Mouse (Mus musculus): ENCODE data around the gene Mcub. TPM values are rescaled to one million over a fixed set of nuclear protein-coding genes. Genes with fewer than 3 reads are reported as not detected.

The Mcub gene
- polyA plus RNA-seq, 1 experiment from 2014 or later = 3.9 TPM

DNA sequence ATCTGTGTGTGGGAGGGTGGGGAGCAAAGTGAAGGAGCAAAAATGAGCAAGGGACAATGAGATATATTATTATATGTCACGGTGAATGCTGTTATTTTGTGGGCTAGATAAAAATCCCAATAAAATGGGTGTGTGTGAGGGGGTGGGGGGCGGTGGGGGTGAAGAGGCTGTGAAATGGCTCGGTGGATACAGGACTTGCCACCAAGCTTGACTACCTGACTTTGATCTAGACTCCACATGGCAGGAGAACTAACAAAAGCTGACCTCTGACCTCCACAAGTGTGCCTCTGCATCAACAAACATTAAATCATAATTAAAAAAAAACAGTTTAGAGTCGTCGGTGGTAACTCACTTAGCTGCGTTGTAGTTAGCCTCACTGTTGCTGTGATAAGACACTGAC, 9.5 kb upstream of the Mcub start:
- H3K36me3 ChIP-seq (replicated peaks) = peaks cover 17% of the 10 kb centered on the region
- H3K27ac ChIP-seq = no peak overlapping the region
- ATAC-seq (replicated peaks) = no peak
- no peak overlapping the region for H3K4me3 ChIP-seq
- no peak overlapping the region for H3K4me2 ChIP-seq
- no peak overlapping the region for H3K9ac ChIP-seq
- H3K9me3 ChIP-seq = no peaks in the 10 kb centered on the region
- no peaks in the 10 kb centered on the region for H3K4me1 ChIP-seq
- WGBS = 72% methylated on average over 6 of the region's 6 CpGs
- H3K27me3 ChIP-seq (replicated peaks) = no peaks in the 10 kb centered on the region

DNA sequence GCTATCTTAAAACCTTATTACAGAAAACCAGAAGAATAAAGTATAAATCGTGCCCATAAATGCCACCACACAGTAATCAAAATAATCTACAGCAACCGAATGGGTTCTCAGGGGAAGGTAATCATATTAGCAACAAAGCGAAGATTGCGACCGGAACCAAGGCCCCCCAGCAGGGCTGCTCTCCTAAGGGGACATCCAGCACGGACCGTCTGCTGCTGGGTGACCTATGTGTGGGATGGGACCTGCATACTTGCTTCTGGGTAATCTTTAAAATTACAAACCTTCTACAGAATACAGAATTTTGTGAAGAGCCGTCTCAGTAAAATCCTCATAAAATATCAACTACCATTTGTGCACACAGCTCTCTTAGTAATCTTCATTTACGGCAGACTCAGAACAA, 8.7 kb upstream of the Mcub start:
- Histone ChIP-seq H3K4me1 (no peaks in the 10 kb centered on the region), H3K36me3 (replicated peaks) (peaks cover 12% of the 10 kb centered on the region), H3K27me3 (replicated peaks) (no peaks in the 10 kb centered on the region), H3K27ac (no peak overlapping the region), H3K4me3 (no peak overlapping the region), H3K4me2 (no peak overlapping the region), H3K9me3 (no peaks in the 10 kb centered on the region), H3K9ac (no peak overlapping the region)
- ATAC-seq (replicated peaks) = no peak
- 83% methylated on average over 9 of the region's 9 CpGs for WGBS

DNA sequence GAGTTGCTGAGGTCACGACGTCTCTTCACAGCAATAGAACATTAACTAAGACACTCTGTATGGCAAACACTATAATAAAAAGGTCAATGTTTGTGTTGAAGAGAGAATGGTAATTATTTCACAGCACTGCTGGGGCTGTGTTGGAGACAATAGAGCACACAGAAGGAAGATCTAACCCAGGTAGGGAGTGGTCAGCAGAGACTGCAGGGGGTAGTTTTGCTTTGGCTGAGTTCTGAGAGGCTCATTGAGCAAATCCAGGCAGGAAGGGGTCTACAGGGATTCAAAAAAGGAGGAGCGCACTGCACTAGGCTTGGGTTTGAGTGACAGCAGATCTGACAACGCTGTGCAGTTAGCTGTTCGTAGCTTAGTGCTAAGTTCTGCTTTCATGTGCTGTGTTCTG, 6.3 kb upstream of the Mcub start:
- H3K9ac ChIP-seq = no peak overlapping the region
- no peaks in the 10 kb centered on the region for H3K27me3 ChIP-seq (replicated peaks)
- H3K36me3 ChIP-seq (replicated peaks) = no peaks in the 10 kb centered on the region
- no peak overlapping the region for H3K4me2 ChIP-seq
- 88% methylated on average over 5 of the region's 5 CpGs for WGBS
- H3K4me1 ChIP-seq = no peaks in the 10 kb centered on the region
- no peak overlapping the region for H3K27ac ChIP-seq
- no peak overlapping the region for H3K4me3 ChIP-seq
- no peak for ATAC-seq (replicated peaks)
- no peaks in the 10 kb centered on the region for H3K9me3 ChIP-seq

DNA sequence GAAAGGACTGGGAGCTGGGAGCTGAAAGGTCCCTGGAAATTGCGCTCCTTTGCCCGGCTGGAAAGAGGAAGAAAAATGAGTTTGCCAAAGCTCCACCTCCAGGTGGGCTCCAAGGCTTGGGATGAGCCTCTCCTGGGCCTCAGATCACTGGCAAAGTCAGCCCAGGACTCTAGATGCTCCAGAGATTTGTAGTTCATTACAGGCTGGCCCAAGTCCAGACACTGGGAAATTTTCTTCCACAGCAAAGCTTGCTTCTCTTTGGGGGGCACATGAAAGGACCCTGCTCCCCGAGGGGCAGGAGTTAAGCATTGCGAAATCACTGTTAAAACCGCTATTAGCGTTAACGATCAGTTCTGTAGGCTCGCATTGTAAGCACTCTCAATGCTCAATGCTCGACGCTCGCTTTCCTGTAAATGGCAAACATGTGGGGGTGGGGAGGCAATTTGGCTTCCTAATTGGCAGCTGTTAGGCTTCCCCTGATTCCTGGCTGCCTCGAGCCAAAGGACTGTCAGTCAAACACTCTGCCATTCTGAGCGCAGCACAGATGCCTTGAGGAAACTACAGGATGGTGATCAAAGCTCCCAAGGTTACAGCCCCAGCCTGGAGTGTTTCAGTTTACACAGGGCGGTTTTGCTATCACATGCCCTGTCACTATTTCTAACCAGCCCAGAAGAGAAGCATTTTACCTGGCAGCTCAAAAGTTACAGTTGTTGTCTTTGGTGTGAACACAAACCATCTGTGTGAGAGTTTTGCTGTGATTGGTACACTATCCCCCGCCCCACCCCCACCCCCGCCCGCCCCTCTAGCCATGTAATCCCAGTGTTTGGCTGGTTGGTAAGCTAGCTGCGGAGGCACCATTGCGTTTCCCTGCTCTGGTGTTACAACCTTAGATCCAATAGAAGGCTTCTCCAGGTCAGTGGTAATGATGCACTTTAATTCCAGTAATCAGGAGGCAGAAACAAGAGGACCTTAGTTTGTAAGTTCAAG, 816 bp upstream of the Mcub start:
- Histone ChIP-seq H3K4me1 (peaks cover 17% of the 10 kb centered on the region), H3K27me3 (replicated peaks) (peaks cover 7% of the 10 kb centered on the region), H3K36me3 (replicated peaks) (no peaks in the 10 kb centered on the region), H3K4me2 (peak overlapping the region; percentile 95), H3K9ac (no peak overlapping the region), H3K9me3 (no peaks in the 10 kb centered on the region), H3K4me3 (peak overlapping the region; percentile 51), H3K27ac (0 out of 2 replicates have a peak overlapping the region, but pooled peaks have one; percentile 11)
- peak; percentile 90 for ATAC-seq (replicated peaks)
- 15% methylated on average over 19 of the region's 19 CpGs for WGBS

DNA sequence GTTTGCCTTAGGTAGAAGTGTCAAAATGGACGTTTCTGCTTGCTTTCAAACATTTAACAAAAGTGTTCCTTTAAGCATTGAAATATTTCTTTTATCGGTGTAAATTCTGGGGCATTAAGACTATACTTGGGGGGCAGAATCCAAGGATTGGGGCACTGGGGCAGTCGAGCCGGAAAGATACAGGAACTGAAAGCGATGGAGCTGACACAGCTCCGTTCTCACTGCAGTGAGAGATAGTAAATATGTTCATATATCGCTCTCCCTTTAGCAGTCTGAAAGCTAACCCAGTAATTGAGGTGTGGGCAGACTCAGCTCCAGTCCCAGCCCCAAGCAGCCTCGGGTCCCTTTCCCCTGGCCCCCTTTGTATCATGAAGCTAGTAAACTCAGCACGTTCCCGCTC, 975 bp downstream of the Mcub start:
- H3K36me3 ChIP-seq (replicated peaks) = no peaks in the 10 kb centered on the region
- 39% methylated on average over 10 of the region's 10 CpGs for WGBS
- ATAC-seq (replicated peaks) = no peak; the same call in 1 of the 2 replicates
- H3K9ac ChIP-seq = no peak overlapping the region
- no peaks in the 10 kb centered on the region for H3K9me3 ChIP-seq
- peaks cover 7% of the 10 kb centered on the region for H3K27me3 ChIP-seq (replicated peaks)
- H3K27ac ChIP-seq = no peak overlapping the region
- H3K4me3 ChIP-seq = peak overlapping the region; percentile 51
- peaks cover 17% of the 10 kb centered on the region for H3K4me1 ChIP-seq
- peak overlapping the region; percentile 95 for H3K4me2 ChIP-seq

DNA sequence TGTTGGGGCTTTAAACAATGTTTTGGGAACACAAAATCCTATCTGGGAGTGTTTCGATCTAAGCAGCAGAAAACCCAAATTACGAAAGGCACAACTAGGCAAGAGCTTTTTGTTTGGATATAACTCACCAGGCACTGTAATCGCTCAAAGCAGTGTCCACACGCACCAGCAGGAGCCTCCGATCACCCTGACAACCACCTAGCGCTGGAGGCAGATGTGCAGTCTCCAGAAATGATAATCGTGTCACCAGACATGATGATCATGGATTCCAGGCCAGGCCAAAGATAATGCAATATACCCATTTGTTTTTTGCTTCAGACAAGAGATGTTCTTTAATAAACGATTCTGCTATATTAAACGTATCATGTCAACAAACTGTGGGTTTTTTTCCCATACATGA, 2.1 kb downstream of the Mcub start:
- no peaks in the 10 kb centered on the region for H3K36me3 ChIP-seq (replicated peaks)
- no peak overlapping the region for H3K9ac ChIP-seq
- peaks cover 17% of the 10 kb centered on the region for H3K4me1 ChIP-seq
- 65% methylated on average over 9 of the region's 9 CpGs for WGBS
- no peak overlapping the region for H3K4me3 ChIP-seq
- no peak overlapping the region for H3K4me2 ChIP-seq
- no peak for ATAC-seq (replicated peaks)
- H3K27me3 ChIP-seq (replicated peaks) = peaks cover 7% of the 10 kb centered on the region
- H3K9me3 ChIP-seq = no peaks in the 10 kb centered on the region
- H3K27ac ChIP-seq = no peak overlapping the region

DNA sequence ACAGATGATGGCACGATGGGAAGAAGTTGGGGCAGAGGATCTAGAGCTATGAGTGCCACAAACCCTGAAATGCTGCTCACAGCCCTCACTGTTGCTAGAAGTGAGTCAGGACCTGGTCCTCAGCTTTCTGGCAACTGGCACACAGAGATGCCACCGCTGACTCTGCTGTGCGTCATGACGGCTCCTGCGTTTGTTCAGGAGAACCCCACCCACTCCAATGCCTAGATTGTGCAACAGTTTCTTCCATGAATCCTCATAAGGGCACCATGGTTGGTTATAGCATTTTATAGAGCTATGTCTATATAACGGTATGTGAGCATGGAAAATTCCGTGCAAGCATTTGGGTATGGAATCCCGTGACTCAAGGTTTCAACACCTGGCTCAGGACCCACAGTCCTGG, 5.3 kb downstream of the Mcub start:
- ATAC-seq (replicated peaks) = no peak
- Histone ChIP-seq H3K27me3 (replicated peaks) (peaks cover 7% of the 10 kb centered on the region), H3K9ac (no peak overlapping the region), H3K36me3 (replicated peaks) (no peaks in the 10 kb centered on the region), H3K27ac (no peak overlapping the region), H3K4me3 (no peak overlapping the region), H3K9me3 (no peaks in the 10 kb centered on the region), H3K4me2 (no peak overlapping the region), H3K4me1 (peaks cover 4% of the 10 kb centered on the region)
- WGBS = 95% methylated on average over 8 of the region's 8 CpGs

DNA sequence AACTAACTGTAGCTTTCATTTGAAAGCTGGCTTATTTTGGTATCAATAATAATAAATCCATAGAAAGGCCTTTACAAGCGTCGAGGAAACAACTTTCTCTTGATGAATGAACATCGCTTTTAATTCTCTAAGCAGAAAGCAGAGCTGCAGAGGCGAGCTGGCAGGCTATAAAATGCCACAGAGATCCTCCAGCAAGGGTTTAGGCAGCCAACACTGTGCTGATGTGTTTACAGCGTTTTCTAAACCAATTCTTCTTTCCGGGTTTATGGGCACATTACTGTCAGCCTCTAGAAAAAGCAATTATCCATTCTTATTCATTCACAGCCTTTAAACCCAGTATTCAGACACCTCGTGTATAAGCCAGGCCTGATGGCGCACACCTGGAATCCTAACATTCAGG, 7.5 kb downstream of the Mcub start:
- no peak overlapping the region for H3K4me2 ChIP-seq
- no peaks in the 10 kb centered on the region for H3K27me3 ChIP-seq (replicated peaks)
- no peak overlapping the region for H3K9ac ChIP-seq
- H3K4me3 ChIP-seq = no peak overlapping the region
- no peak overlapping the region for H3K27ac ChIP-seq
- H3K9me3 ChIP-seq = no peaks in the 10 kb centered on the region
- no peaks in the 10 kb centered on the region for H3K36me3 ChIP-seq (replicated peaks)
- 72% methylated on average over 8 of the region's 8 CpGs for WGBS
- no peaks in the 10 kb centered on the region for H3K4me1 ChIP-seq
- no peak for ATAC-seq (replicated peaks)

DNA sequence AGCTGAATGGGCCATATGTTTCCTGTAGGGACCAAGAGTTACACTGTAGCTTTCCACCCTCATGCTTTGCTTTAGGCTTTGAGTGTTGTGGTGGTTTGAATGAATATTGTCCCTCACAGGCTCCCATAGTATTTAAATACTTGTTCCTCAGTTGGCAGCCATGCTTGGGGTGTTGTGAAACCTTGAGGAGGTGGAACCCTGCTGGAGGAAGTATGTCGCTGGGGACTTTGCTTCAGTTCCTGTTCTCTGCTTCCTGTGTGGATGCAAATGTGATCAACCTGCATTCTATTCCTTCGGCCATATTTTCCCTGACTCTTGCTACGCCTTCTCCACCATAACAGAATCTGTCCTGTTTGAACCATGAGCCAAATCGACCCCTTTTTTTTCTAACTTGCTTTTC, 16.7 kb downstream of the Mcub start:
- ATAC-seq (replicated peaks) = no peak
- WGBS = 87% methylated on average over 4 of the region's 4 CpGs
- Histone ChIP-seq H3K27ac (no peak overlapping the region), H3K9me3 (no peaks in the 10 kb centered on the region), H3K4me3 (no peak overlapping the region), H3K4me1 (no peaks in the 10 kb centered on the region), H3K36me3 (replicated peaks) (no peaks in the 10 kb centered on the region), H3K4me2 (no peak overlapping the region), H3K27me3 (replicated peaks) (no peaks in the 10 kb centered on the region), H3K9ac (no peak overlapping the region)

DNA sequence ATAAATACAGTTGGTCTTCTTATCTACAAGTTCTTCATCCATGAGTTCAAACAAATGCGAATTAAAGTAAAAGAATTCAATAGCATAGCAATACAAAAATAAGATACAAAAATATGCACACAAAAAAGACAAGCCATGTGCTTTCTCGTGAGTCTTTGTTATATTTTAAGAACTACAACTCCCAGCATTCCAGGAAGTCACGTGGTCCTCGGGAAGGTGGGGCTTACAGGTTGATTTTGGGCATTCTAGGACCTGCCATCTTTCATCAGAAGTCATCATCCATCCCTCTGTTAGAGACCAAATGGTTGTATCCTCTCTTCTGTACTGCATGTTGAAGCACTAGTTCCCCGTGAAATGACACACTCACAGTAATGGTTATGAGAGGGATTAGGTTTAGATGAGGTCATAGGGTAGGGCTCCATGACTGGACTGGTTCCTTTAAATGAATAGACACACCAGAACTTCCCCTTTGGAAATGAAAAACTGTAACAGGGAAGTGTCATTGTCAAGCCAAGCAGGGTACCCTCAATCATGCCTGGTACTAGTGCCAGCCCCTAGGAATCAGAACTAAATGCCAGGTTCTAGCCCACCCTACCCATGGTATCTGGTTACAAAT, 20.7 kb downstream of the Mcub start:
- Histone ChIP-seq H3K36me3 (replicated peaks) (no peaks in the 10 kb centered on the region), H3K4me2 (no peak overlapping the region), H3K9ac (no peak overlapping the region), H3K27ac (no peak overlapping the region), H3K4me1 (no peaks in the 10 kb centered on the region), H3K4me3 (no peak overlapping the region), H3K27me3 (replicated peaks) (no peaks in the 10 kb centered on the region), H3K9me3 (no peaks in the 10 kb centered on the region)
- ATAC-seq (replicated peaks) = no peak
- WGBS = 85% methylated on average over 5 of the region's 5 CpGs

DNA sequence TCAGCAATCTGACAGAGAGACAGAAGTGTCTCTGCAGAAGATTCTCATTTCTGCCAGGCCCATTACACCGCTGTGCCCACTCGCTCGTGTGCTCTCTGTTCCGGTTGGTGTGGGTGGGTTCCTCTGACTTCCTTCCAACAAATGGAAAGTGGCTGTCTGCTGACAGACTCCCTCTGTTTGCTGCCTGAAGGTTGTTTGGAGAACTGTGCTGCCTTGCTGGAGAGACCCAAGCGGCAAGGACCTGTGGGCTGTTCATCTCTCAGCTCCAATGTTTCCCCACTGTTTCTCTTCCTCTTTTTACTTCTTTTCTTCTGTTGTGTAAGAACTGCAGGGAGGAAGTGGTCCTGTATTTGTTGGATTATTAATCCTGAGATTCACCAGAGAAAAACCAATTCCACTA, 21.6 kb downstream of the Mcub start:
- Histone ChIP-seq H3K9ac (no peak overlapping the region), H3K27me3 (replicated peaks) (no peaks in the 10 kb centered on the region), H3K4me1 (no peaks in the 10 kb centered on the region), H3K27ac (no peak overlapping the region), H3K9me3 (no peaks in the 10 kb centered on the region), H3K36me3 (replicated peaks) (no peaks in the 10 kb centered on the region), H3K4me2 (no peak overlapping the region), H3K4me3 (no peak overlapping the region)
- 89% methylated on average over 5 of the region's 5 CpGs for WGBS
- ATAC-seq (replicated peaks) = no peak

DNA sequence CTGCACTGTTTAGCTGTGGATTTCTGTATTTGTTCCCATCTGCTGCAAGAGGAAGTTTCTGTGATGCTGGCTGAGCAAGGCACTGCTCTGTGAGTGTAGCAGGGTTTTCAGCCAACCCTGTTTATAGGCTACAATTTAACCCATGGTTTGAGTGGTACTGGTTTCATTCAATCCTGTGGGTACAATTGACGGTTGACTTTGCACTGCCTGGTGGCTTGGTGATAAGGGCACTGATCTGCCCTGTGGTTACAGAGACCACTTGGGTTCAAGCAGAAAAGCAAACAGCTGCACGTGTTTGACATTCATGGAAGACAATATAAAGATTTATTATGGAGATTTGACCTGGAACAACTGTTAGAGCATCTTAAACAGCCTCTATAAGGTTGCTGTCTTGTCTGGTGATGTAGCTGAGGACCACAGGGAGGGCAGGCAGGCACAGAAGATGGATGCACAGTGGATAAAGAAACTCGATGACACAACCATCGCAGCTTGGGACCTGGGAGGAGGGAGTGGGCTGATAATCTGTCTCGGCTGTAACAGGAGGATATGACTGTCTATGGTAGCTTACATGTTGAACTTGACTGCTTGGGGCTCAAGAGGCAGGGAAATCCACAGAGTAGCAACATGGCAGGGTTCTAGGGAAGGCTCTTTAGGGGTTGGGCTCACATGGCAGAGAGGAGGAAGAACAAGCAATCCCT, 23.6 kb downstream of the Mcub start:
- WGBS = 82% methylated on average over 5 of the region's 5 CpGs
- H3K4me2 ChIP-seq = no peak overlapping the region
- H3K9me3 ChIP-seq = no peaks in the 10 kb centered on the region
- no peak overlapping the region for H3K4me3 ChIP-seq
- no peak for ATAC-seq (replicated peaks)
- H3K27ac ChIP-seq = no peak overlapping the region
- H3K27me3 ChIP-seq (replicated peaks) = no peaks in the 10 kb centered on the region
- H3K4me1 ChIP-seq = no peaks in the 10 kb centered on the region
- H3K36me3 ChIP-seq (replicated peaks) = no peaks in the 10 kb centered on the region
- no peak overlapping the region for H3K9ac ChIP-seq

Measured in midbrain, embryonic 15.5 days (tissue).